Mouse (Mus musculus): ENCODE data around the gene Tas1r2. TPM values are rescaled to one million over a fixed set of nuclear protein-coding genes. Genes with fewer than 3 reads are reported as not detected.

The Tas1r2 gene
- polyA plus RNA-seq (2015; fragmentation: Nextera tagmentation; extraction: Ambion mirVana) = not detected in 2 replicates

DNA sequence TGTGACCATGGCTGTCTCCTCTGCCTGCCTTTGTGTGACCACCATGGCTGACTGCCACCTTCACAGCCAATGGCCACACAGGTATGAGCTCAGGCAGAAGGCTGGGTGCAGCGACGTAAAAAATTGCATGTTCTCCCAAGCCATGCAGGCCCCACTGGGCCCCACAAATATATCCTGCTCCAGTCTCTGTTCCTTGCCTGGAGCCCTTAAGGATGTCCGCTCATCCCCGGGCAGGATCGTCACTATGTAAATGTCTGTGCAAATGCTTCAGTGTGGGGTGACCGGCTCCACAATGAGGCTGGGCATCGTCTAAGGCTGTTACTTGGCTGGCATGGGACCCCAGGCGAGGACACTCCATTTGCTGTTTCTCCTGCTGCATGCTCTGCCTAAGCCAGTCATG, at the start of gene Tas1r2:
Gene Tas1r2 (plus strand): TSS at position 301 of the 400 bp plus-strand sequence.
- Histone ChIP-seq H3K4me3 (ENCODE audit: low read depth, low read length) (no peak within 1 kb of the TSS), H3K27me3 (replicated peaks; ENCODE audit: insufficient read depth, low read length) (no peaks in the 10 kb centered on the region), H3K27ac (ENCODE audit: low read length) (no peak within 1 kb of the TSS), H3K9ac (replicated peaks; ENCODE audit: low read depth) (no peak within 1 kb of the TSS), H3K9me3 (ENCODE audit: low read length) (no peaks in the 10 kb centered on the region), H3K4me2 (replicated peaks; ENCODE audit: low read depth, low read length) (no peak within 1 kb of the TSS), H3K4me1 (ENCODE audit: insufficient read depth, low read depth, low read length) (no peaks in the 10 kb centered on the region), H3K36me3 (ENCODE audit: insufficient read depth, low read length) (peaks cover 5% of the 10 kb centered on the region; the same call in 1 of the 2 replicates)
- ATAC-seq (no peak), DNase-seq (ENCODE audit: low spot score) (no peak)
- WGBS = 82% methylated on average over 8 of the region's 8 CpGs
- no peak for TF ChIP-seq CTCF (IDR thresholded peaks at IDR 0.05)
- no peak for TF ChIP-seq EP300 (IDR thresholded peaks at IDR 0.05)

GRCm38 (mm10) chr4:139605216-139605615, 48.1 kb upstream of the Tas1r2 start:
- 0 out of 2 replicates have a peak, but pooled peaks cover 5% of the 10 kb centered on the region for H3K36me3 ChIP-seq (ENCODE audit: insufficient read depth, low read length)
- ATAC-seq (no peak), DNase-seq (ENCODE audit: low spot score) (no peak)
- no peak overlapping the region for H3K27ac ChIP-seq (ENCODE audit: low read length)
- H3K9me3 ChIP-seq (ENCODE audit: low read length) = no peaks in the 10 kb centered on the region
- no peak for TF ChIP-seq CTCF (IDR thresholded peaks at IDR 0.05)
- no peak for TF ChIP-seq EP300 (IDR thresholded peaks at IDR 0.05)
- H3K4me1 ChIP-seq (ENCODE audit: insufficient read depth, low read depth, low read length) = peaks cover 10% of the 10 kb centered on the region; the same call in 1 of the 2 replicates
- H3K27me3 ChIP-seq (replicated peaks; ENCODE audit: insufficient read depth, low read length) = no peaks in the 10 kb centered on the region
- no peak overlapping the region for H3K4me2 ChIP-seq (replicated peaks; ENCODE audit: low read depth, low read length)
- 83% methylated on average over 11 of the region's 11 CpGs for WGBS
- no peak overlapping the region for H3K9ac ChIP-seq (replicated peaks; ENCODE audit: low read depth)
- no peak overlapping the region for H3K4me3 ChIP-seq (ENCODE audit: low read depth, low read length)

DNA sequence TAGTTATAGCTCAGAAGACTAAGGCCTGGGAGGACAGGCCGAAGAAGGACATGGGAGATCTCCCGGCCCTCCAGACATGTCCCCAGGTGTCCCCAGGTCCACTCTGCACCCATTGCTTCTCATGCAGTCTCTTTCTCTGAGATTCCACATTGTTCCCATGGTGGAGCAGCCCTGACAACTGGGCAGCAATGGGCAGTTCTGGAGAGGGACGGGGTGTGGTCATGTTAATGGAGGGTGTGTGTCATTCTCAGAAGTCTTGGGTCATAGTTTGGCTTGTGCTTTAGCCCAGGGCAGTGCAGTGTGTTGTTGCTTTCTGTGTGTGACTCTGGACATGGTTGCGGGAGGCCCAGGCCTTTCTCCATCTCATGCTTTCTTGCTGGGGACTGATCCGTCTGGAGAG, 46.6 kb upstream of the Tas1r2 start:
- ATAC-seq (no peak), DNase-seq (ENCODE audit: low spot score) (no peak)
- WGBS = 97% methylated on average over 5 of the region's 5 CpGs
- Histone ChIP-seq H3K4me1 (ENCODE audit: insufficient read depth, low read depth, low read length) (peaks cover 9% of the 10 kb centered on the region; the same call in 1 of the 2 replicates), H3K36me3 (ENCODE audit: insufficient read depth, low read length) (0 out of 2 replicates have a peak, but pooled peaks cover 5% of the 10 kb centered on the region), H3K9ac (replicated peaks; ENCODE audit: low read depth) (no peak overlapping the region), H3K4me2 (replicated peaks; ENCODE audit: low read depth, low read length) (no peak overlapping the region), H3K27ac (ENCODE audit: low read length) (no peak overlapping the region), H3K9me3 (ENCODE audit: low read length) (no peaks in the 10 kb centered on the region), H3K4me3 (ENCODE audit: low read depth, low read length) (no peak overlapping the region), H3K27me3 (replicated peaks; ENCODE audit: insufficient read depth, low read length) (no peaks in the 10 kb centered on the region)
- no peak for TF ChIP-seq CTCF (IDR thresholded peaks at IDR 0.05)
- TF ChIP-seq EP300 (IDR thresholded peaks at IDR 0.05) = no peak

DNA sequence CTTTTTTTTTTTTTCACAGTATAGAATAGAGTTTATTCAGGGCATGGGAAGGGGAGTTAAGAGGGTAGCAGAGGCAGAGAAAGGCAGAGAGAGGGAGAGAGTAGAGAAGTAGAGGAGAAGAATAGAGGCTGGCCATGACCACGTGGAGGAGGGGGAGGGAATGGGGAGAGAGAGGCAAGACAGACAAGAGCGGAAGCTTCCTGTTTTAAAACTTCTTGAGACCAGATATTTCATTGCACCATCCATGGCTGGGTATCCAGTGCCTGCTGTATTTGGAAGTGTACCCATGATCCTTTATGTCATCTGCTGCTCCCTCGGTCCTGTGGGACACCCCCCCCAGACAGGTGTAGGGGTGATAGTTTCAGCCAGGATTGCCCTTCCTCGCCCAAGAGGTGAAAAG, 44.4 kb upstream of the Tas1r2 start:
- no peaks in the 10 kb centered on the region for H3K9me3 ChIP-seq (ENCODE audit: low read length)
- H3K4me3 ChIP-seq (ENCODE audit: low read depth, low read length) = no peak overlapping the region
- H3K4me2 ChIP-seq (replicated peaks; ENCODE audit: low read depth, low read length) = no peak overlapping the region
- H3K36me3 ChIP-seq (ENCODE audit: insufficient read depth, low read length) = peaks cover 9% of the 10 kb centered on the region; the same call in 1 of the 2 replicates
- H3K9ac ChIP-seq (replicated peaks; ENCODE audit: low read depth) = no peak overlapping the region
- no peaks in the 10 kb centered on the region for H3K27me3 ChIP-seq (replicated peaks; ENCODE audit: insufficient read depth, low read length)
- 69% methylated on average over 4 of the region's 4 CpGs for WGBS
- TF ChIP-seq EP300 (IDR thresholded peaks at IDR 0.05) = no peak
- no peak for TF ChIP-seq CTCF (IDR thresholded peaks at IDR 0.05)
- no peak overlapping the region for H3K27ac ChIP-seq (ENCODE audit: low read length)
- H3K4me1 ChIP-seq (ENCODE audit: insufficient read depth, low read depth, low read length) = no peaks in the 10 kb centered on the region
- DNase-seq (ENCODE audit: low spot score) = no peak
- no peak for ATAC-seq

GRCm38 (mm10) chr4:139610954-139611353, 42.4 kb upstream of the Tas1r2 start:
- no peak for ATAC-seq
- Histone ChIP-seq H3K4me2 (replicated peaks; ENCODE audit: low read depth, low read length) (no peak overlapping the region), H3K4me3 (ENCODE audit: low read depth, low read length) (no peak overlapping the region), H3K27ac (ENCODE audit: low read length) (peak overlapping the region; percentile 62), H3K9ac (replicated peaks; ENCODE audit: low read depth) (no peak overlapping the region), H3K9me3 (ENCODE audit: low read length) (no peaks in the 10 kb centered on the region), H3K4me1 (ENCODE audit: insufficient read depth, low read depth, low read length) (no peaks in the 10 kb centered on the region), H3K27me3 (replicated peaks; ENCODE audit: insufficient read depth, low read length) (no peaks in the 10 kb centered on the region), H3K36me3 (ENCODE audit: insufficient read depth, low read length) (peaks cover 10% of the 10 kb centered on the region; the same call in 1 of the 2 replicates)
- 62% methylated on average over 6 of the region's 6 CpGs for WGBS
- TF ChIP-seq EP300 (IDR thresholded peaks at IDR 0.05) (no peak), CTCF (IDR thresholded peaks at IDR 0.05) (no peak)
- peak; percentile 32 for DNase-seq (ENCODE audit: low spot score)

DNA sequence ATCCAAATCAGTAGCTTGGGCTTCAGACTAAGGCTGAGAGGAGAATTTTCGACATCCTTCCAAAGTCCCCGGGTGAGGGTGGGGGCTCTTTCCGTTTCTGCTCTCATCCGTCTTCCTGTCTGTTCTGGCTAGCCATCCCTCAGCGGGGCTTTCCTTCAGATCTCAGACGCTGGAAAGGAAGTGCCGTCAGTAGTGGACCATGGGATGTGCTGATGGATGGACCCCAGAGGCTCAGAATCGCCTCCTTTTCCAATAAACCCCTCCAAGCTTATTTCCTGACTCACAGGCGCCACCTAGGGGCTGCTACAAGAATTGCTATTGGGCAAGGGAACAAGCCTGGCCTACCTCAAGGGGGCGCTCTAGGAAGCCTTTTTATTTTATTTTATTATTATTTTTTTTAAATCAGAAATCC, 41.8 kb upstream of the Tas1r2 start:
- DNase-seq (ENCODE audit: low spot score) (peak; percentile 94), ATAC-seq (peak; percentile 84)
- Histone ChIP-seq H3K4me2 (replicated peaks; ENCODE audit: low read depth, low read length) (peak overlapping the region; percentile 35), H3K4me3 (ENCODE audit: low read depth, low read length) (no peak overlapping the region), H3K9me3 (ENCODE audit: low read length) (no peaks in the 10 kb centered on the region), H3K27me3 (replicated peaks; ENCODE audit: insufficient read depth, low read length) (no peaks in the 10 kb centered on the region), H3K9ac (replicated peaks; ENCODE audit: low read depth) (no peak overlapping the region), H3K4me1 (ENCODE audit: insufficient read depth, low read depth, low read length) (no peaks in the 10 kb centered on the region), H3K27ac (ENCODE audit: low read length) (0 out of 2 replicates have a peak overlapping the region, but pooled peaks have one; percentile 62), H3K36me3 (ENCODE audit: insufficient read depth, low read length) (peaks cover 10% of the 10 kb centered on the region; the same call in 1 of the 2 replicates)
- 6% methylated on average over 9 of the region's 10 CpGs for WGBS
- peak; percentile 95 for TF ChIP-seq CTCF (IDR thresholded peaks at IDR 0.05)
- TF ChIP-seq EP300 (IDR thresholded peaks at IDR 0.05) = no peak

All from lung, postnatal 0 days (tissue).